Mouse (Mus musculus) erythroblast, embryonic 14.5 days (primary cell): ENCODE measurements around the gene Pde3b.

ENCODE experiments used
- GATA1 ChIP-seq: IDR thresholded peaks from 2 replicates; pipeline ENCODE4 v1.6.1; 2012; ENCODE audit warnings: low read length, inconsistent platforms, mixed read lengths
- TAL1 ChIP-seq: IDR thresholded peaks from 3 replicates; pipeline ENCODE4 v1.6.1; 2012; ENCODE audit warnings: low read length, inconsistent platforms, mixed read lengths

DNA sequence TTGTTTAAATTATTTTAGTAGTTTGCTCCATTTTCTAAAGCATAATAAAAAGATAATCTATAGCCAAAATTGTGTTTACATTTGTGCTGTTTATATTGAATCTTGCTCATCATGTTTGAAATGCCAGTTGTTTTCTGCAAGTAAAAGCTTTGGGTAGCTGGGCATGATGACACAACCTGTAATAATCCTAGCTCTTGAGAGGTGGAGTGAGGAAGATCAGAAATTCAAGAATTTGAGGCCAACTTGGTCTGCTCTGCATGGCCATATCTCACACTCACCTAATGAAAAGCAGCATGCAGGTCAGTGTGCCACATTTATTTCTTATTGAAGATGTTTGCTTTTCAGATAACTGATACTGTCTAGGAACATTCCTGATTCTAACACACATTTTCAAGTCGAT lies 65.9 kb downstream of the Pde3b start:
- TF ChIP-seq GATA1, result no peak
- TF ChIP-seq TAL1, result no peak
